Mouse (Mus musculus) erythroblast, embryonic 14.5 days (primary cell): ENCODE data around the gene Wdr20. TPM values are rescaled to one million over a fixed set of nuclear protein-coding genes. Genes with fewer than 3 reads are reported as not detected.
"Not testable (repeated sequence)": the region's sequence is repeated elsewhere in the genome, so short reads cannot be mapped to it uniquely, and the experiment has no call there.

Experiments
- H3K27me3 ChIP-seq: 2 replicates; pipeline ENCODE4 v1.6.1; 2012; ENCODE audit warnings: inconsistent platforms; ENCODE audit not compliant: control insufficient read depth
- H3K36me3 ChIP-seq: 2 replicates; pipeline ENCODE4 v1.6.1; 2012; ENCODE audit warnings: mild to moderate bottlenecking, inconsistent platforms; ENCODE audit not compliant: control insufficient read depth
- H3K4me1 ChIP-seq: 2 replicates; pipeline ENCODE4 v1.6.1; 2012; ENCODE audit warnings: inconsistent platforms; ENCODE audit not compliant: control insufficient read depth
- H3K4me3 ChIP-seq: replicated peaks from 2 replicates; pipeline ENCODE3; 2012; ENCODE audit warnings: moderate library complexity, mild to moderate bottlenecking, inconsistent platforms
- H3K9me3 ChIP-seq: 2 replicates; pipeline ENCODE4 v1.6.1; 2012; ENCODE audit warnings: low read length, inconsistent platforms, mixed read lengths; ENCODE audit not compliant: control insufficient read depth
- GATA1 ChIP-seq: IDR thresholded peaks from 2 replicates; pipeline ENCODE4 v1.6.1; 2012; ENCODE audit warnings: low read length, inconsistent platforms, mixed read lengths
- TAL1 ChIP-seq: IDR thresholded peaks from 3 replicates; pipeline ENCODE4 v1.6.1; 2012; ENCODE audit warnings: low read length, inconsistent platforms, mixed read lengths
- polyA plus RNA-seq: library from polyadenylated mRNA; stranded (reverse); fragments of >175 nt; gene quantifications from 2 replicates; pipeline ENCODE4 v1.2.3, GENCODE M21; 2012

Gene Wdr20
- polyA plus RNA-seq, 1 experiment: 0.67 TPM

- H3K4me3 ChIP-seq: peak overlapping the region; percentile 52
- H3K9me3 ChIP-seq: no peaks in the 10 kb centered on the region
- peaks cover 27% of the 10 kb centered on the region for H3K36me3 ChIP-seq
- H3K27me3 ChIP-seq: no peaks in the 10 kb centered on the region
- peaks cover 76% of the 10 kb centered on the region for H3K4me1 ChIP-seq
- TF ChIP-seq TAL1: no peak
- no peak for TF ChIP-seq GATA1
Observed at GRCm38 (mm10) chr12:110698080-110698479, 39.7 kb upstream of the Wdr20 start.

DNA sequence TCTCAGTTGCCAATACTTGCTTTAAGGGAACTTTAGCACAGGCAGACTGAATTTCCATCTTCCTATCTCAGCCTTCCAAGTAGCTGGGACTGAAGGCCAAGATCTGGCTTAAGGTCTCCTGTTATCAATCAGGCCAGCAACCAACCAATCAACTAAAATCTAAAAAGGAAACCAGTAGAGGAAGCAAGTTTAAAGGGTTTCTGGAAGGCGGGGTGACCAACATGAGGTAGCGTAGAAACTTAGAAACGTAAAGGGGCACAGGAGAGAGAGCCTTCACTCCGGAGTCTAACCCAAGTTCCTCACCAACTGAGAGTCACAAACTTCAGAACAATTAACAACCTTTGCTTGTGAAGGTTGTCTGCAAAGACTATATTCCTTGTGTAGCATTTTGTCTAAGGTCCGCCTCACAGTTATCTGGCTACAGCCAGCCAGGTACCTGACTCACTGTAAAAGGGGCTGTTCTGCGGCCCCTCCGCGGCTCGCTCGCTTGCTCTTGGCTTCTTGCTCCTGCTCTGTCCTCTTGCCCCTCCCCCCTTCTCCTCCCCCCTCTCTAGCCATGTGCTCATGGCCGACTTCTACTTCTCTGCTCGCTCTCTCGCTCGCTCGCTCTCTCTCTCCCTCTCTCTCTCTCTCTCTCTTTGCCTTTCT, 39.1 kb upstream of the Wdr20 start:
- Histone ChIP-seq H3K9me3 (no peaks in the 10 kb centered on the region), H3K4me1 (peaks cover 76% of the 10 kb centered on the region), H3K4me3 (peak overlapping the region; percentile 52), H3K36me3 (peaks cover 21% of the 10 kb centered on the region), H3K27me3 (no peaks in the 10 kb centered on the region)
- TF ChIP-seq GATA1 (no peak), TAL1 (no peak)

DNA sequence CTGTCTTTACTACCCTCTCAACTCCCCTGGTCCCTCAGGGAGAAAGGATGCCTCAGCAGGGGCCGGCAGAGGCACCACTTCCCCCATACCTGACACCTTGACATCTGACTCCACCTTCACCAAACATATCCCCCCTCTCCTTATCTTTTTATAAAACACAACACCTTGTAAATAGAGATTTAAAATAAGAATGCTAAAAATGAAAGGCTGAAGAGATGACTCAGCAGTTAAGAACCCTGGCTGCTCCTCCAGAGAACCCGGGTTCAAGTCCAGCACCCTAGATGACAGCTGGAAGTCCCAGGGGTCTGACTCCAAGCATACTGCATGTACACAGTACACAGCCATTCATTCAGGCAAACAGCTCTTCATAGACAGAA, 38.6 kb upstream of the Wdr20 start:
- H3K36me3 ChIP-seq: peaks cover 16% of the 10 kb centered on the region
- peaks cover 75% of the 10 kb centered on the region for H3K4me1 ChIP-seq
- TF ChIP-seq TAL1 (no peak), GATA1 (no peak)
- H3K4me3 ChIP-seq: peak overlapping the region; percentile 52
- no peaks in the 10 kb centered on the region for H3K27me3 ChIP-seq
- H3K9me3 ChIP-seq: no peaks in the 10 kb centered on the region

DNA sequence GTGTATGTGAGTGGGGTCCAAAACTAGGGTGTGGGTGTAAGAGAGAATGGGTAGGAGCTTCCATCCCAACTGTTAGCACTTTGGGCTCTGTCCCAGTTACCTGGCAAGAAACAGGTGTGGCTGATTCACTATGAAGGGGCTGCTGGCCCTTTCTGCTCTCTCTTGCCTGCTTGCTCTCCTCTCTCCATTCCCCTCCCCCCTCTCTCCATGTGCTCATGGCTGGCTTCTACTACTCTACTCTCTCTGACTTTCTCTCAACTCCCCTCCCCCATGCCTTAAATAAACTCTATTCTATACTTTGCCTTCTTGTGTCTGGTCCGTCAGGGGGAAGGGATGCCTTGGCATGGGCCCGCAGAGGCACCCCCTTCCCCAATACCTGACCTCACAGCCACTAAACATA, 37.0 kb upstream of the Wdr20 start:
- H3K4me1 ChIP-seq: peaks cover 68% of the 10 kb centered on the region
- H3K4me3 ChIP-seq: no peak overlapping the region
- H3K9me3 ChIP-seq: no peaks in the 10 kb centered on the region
- no peaks in the 10 kb centered on the region for H3K27me3 ChIP-seq
- no peak for TF ChIP-seq TAL1
- TF ChIP-seq GATA1: no peak
- peaks cover 1% of the 10 kb centered on the region for H3K36me3 ChIP-seq

GRCm38 (mm10) chr12:110701363-110701762, 36.4 kb upstream of the Wdr20 start:
- H3K36me3 ChIP-seq, H3K4me3 ChIP-seq, H3K27me3 ChIP-seq, H3K9me3 ChIP-seq: not testable (repeated sequence)
- H3K4me1 ChIP-seq: peaks cover 71% of the 10 kb centered on the region

DNA sequence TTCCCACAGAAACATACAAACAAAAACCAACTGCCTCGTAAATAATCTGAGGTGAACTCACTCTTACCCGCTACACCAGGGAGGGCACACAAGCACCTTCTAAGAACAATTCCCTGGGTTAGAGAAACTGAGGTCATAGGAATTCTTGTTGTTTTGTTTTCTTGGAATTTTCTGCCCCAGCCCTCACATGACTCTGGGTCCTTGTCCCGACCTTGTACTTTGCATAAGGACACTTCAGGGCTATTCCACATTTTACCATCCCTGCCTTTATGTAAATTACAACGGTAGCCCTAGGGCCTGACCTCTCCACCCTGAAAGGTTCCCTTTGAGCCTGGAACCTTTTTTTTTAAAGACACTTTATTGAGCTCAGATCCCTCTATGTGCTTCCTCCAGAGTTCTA, 35.2 kb upstream of the Wdr20 start, which contains the start of gene Hsp90aa1:
Gene Hsp90aa1 (minus strand): TSS at position 173 of the 400 bp plus-strand sequence.
- Histone ChIP-seq H3K4me1 (peaks cover 72% of the 10 kb centered on the region), H3K36me3 (no peaks in the 10 kb centered on the region), H3K27me3 (no peaks in the 10 kb centered on the region), H3K4me3 (no peak within 1 kb of the TSS), H3K9me3 (no peaks in the 10 kb centered on the region)
- TF ChIP-seq GATA1 (no peak), TAL1 (no peak)

- peaks cover 69% of the 10 kb centered on the region for H3K4me1 ChIP-seq
- H3K9me3 ChIP-seq: no peaks in the 10 kb centered on the region
- TF ChIP-seq TAL1: no peak
- no peak for TF ChIP-seq GATA1
- H3K4me3 ChIP-seq: no peak overlapping the region
- H3K27me3 ChIP-seq: no peaks in the 10 kb centered on the region
- H3K36me3 ChIP-seq: no peaks in the 10 kb centered on the region
Observed at GRCm38 (mm10) chr12:110703008-110703471, 34.7 kb upstream of the Wdr20 start.

GRCm38 (mm10) chr12:110703682-110704081, 34.1 kb upstream of the Wdr20 start:
- TF ChIP-seq GATA1 (no peak), TAL1 (no peak)
- Histone ChIP-seq H3K4me3 (no peak overlapping the region), H3K4me1 (peaks cover 63% of the 10 kb centered on the region)

DNA sequence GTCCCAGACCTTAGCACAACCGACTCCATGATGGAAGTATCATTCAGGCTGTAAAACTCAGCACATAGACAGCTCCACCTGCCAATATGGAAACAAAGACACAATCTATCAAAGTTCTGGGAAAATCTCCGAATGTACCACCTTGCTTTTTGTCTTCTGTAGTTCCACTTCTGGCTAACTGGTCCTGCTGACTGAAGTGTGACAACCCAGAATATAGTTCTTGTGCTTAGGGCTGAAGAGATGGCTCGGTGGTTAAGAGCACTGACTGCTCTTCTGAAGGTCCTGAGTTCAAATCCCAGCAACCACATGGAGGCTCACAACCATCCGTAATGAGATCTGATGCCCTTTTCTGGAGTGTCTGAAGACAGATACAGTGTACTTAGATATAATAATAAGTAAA, 32.3 kb upstream of the Wdr20 start:
- H3K4me1 ChIP-seq: peaks cover 46% of the 10 kb centered on the region
- not testable (repeated sequence) for H3K27me3 ChIP-seq, H3K9me3 ChIP-seq, H3K4me3 ChIP-seq, H3K36me3 ChIP-seq

More at GRCm38 (mm10) chr12:110703682-110704081, 34.1 kb upstream of the Wdr20 start:
- no peaks in the 10 kb centered on the region for H3K9me3 ChIP-seq
- H3K27me3 ChIP-seq: no peaks in the 10 kb centered on the region
- no peaks in the 10 kb centered on the region for H3K36me3 ChIP-seq
